Mouse (Mus musculus) embryonic facial prominence, embryonic 13.5 days (tissue): ENCODE results near the gene Dmrtc2. TPM values are rescaled to one million over a fixed set of nuclear protein-coding genes. Genes with fewer than 3 reads are reported as not detected.
A peak's percentile ranks its signal among the peaks of the same experiment; 100 is the strongest.
"Not testable (repeated sequence)": the region's sequence is repeated elsewhere in the genome, so short reads cannot be mapped to it uniquely, and the experiment has no call there.

ENCODE experiments used
- ATAC-seq: fragments of 200-750 bp; cut with Nextera tagmentation; 2 replicates; pipeline ENCODE4 v1.8.0; 2017; ENCODE audit warnings: low read depth; ENCODE audit not compliant: insufficient number of reproducible peaks, insufficient read depth, low FRiP score, low TSS enrichment
- H3K27ac ChIP-seq: fragments of 300-500 bp; sonication (generic); 2 replicates; pipeline ENCODE4 v1.5.1; 2015; ENCODE audit warnings: moderate library complexity, mild to moderate bottlenecking, inconsistent platforms
- H3K27me3 ChIP-seq: fragments of 300-500 bp; sonication (generic); 2 replicates; pipeline ENCODE4 v1.6.1; 2015; ENCODE audit warnings: mild to moderate bottlenecking, inconsistent platforms
- H3K36me3 ChIP-seq: fragments of 300-500 bp; sonication (generic); 2 replicates; pipeline ENCODE4 v1.6.1; 2015; ENCODE audit warnings: mild to moderate bottlenecking, inconsistent platforms
- H3K4me1 ChIP-seq: fragments of 300-500 bp; sonication (generic); 2 replicates; pipeline ENCODE4 v1.6.1; 2015; ENCODE audit warnings: inconsistent platforms
- H3K4me2 ChIP-seq: fragments of 300-500 bp; sonication (generic); 2 replicates; pipeline ENCODE4 v1.6.1; 2015; ENCODE audit warnings: moderate library complexity, mild to moderate bottlenecking, inconsistent platforms
- H3K4me3 ChIP-seq: fragments of 300-500 bp; sonication (generic); 2 replicates; pipeline ENCODE4 v1.5.1; 2015; ENCODE audit warnings: mild to moderate bottlenecking, inconsistent platforms
- H3K9ac ChIP-seq: fragments of 300-500 bp; sonication (generic); 2 replicates; pipeline ENCODE4 v1.6.1; 2015; ENCODE audit warnings: mild to moderate bottlenecking, inconsistent platforms
- H3K9me3 ChIP-seq: fragments of 300-500 bp; sonication (generic); 2 replicates; pipeline ENCODE4 v1.6.1; 2016; ENCODE audit warnings: inconsistent platforms
- WGBS: fragments of 180-500 bp; shearing (Covaris S2); methylation state at CpG from one replicate; pipeline ENCODE4 v1.1.7; 2015; ENCODE audit warnings: mixed read lengths; 5-methylcytosine and 5-hydroxymethylcytosine counted together
- polyA plus RNA-seq: library from polyadenylated mRNA; unstranded; fragments of >200 nt; fragmentation: Nextera tagmentation; extraction: Ambion mirVana; gene quantifications from 2 replicates; pipeline ENCODE4 v1.2.1, GENCODE M21; 2015

Gene Dmrtc2
- polyA plus RNA-seq, 1 experiment from 2014 or later, result not detected

DNA sequence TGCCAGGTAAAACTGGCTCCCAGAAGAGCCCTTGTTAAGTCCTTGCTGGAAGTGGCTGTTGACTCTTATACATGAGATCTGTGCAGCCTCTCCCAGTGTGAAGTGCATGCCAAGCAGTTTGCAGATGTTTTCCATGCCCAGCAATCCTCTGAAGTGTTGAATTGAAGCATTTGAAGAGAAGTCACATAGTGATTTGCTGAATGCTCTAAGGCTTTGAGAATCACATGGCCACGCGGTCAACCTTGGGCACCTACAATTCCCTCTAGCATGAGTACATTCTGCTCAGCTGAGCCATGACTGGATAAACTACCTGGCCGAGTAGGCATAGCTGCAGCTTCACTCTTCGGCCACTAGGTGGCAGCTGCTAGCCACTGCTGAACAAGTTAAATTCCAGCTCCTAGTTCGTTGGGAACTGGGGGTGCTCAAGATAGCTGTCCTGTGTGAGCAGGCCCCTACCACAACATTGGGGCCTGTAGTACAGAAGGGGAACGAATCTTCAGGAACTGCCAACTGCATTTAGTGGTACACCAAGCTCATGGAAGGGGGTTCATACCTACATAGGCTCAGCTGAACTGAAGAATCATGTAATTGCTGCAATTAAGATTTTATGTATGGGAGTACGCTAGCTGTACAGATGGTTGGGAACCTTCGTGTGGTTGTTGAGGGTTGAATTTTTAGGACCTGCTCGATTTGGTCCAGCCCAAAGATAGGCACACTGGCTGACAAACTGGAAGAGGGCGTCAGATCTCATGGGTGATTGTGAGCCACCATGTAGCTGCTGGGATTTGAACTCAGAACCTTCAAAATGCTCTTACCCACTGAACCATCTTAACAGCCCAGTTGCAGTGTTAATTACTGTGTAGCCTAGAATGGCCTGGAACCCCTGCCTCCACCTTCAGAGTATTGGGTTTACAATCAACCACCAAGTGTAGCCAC is 20.7 kb downstream of the Dmrtc2 start:
- no peak overlapping the region for H3K9ac ChIP-seq
- H3K4me1 ChIP-seq, result peaks cover 24% of the 10 kb centered on the region

DNA sequence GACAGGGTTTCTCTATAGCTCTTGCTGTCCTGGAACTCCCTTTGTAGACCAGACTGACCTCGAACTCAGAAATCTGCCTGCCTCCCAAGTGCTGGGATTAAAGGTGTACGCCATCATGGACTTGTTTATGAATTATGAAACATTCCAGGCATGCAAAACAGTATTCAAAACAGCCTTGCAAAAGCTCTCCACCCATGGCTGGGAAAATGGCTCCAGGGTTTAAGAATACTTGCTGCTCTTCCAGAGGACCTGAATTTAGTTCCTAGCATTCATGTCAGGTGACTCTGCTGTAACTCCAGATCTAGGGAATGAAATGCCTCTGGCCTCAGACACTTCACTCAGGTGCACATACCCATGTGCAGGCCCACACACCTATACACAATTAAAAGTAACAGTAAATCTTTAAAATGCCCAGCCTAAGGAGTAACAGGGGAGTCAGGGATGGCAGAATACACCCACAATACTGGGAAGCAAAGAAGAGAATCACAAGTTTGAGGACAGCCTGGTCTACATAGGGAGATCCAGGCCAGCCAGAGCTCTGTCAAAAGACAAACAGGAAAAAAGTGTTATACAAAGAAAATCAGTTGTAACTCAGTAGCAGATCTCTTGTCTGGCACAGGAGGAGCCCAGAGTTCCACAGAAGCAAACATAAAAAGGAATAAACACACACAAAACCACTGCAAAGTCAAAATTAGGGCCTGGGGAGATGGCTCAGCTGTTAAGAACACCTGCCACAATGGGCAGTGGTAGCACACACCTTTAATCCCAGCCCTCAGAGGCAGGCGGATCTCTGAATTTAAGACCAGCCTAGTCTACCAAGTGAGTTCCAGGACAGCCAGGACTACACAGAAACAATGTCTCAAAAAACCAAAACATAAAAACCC is 21.6 kb downstream of the Dmrtc2 start:
- no peak overlapping the region for H3K4me2 ChIP-seq
- peaks cover 49% of the 10 kb centered on the region for H3K36me3 ChIP-seq
- H3K4me1 ChIP-seq, result peaks cover 15% of the 10 kb centered on the region
- H3K9ac ChIP-seq, result no peak overlapping the region
- H3K27me3 ChIP-seq, result no peaks in the 10 kb centered on the region
- WGBS, result 62% methylated on average over 3 of the region's 3 CpGs
- no peak for ATAC-seq
- H3K4me3 ChIP-seq, result no peak overlapping the region
- H3K9me3 ChIP-seq, result no peaks in the 10 kb centered on the region
- H3K27ac ChIP-seq, result no peak overlapping the region

More for the DNA sequence above, 20.7 kb downstream of the Dmrtc2 start:
- Histone ChIP-seq H3K27me3 (no peaks in the 10 kb centered on the region), H3K4me3 (no peak overlapping the region), H3K36me3 (peaks cover 58% of the 10 kb centered on the region), H3K27ac (peak overlapping the region; percentile 35; the same call in 1 of the 2 replicates), H3K4me2 (no peak overlapping the region), H3K9me3 (no peaks in the 10 kb centered on the region)
- peak; percentile 49 for ATAC-seq
- WGBS, result 30% methylated on average over 10 of the region's 10 CpGs

DNA sequence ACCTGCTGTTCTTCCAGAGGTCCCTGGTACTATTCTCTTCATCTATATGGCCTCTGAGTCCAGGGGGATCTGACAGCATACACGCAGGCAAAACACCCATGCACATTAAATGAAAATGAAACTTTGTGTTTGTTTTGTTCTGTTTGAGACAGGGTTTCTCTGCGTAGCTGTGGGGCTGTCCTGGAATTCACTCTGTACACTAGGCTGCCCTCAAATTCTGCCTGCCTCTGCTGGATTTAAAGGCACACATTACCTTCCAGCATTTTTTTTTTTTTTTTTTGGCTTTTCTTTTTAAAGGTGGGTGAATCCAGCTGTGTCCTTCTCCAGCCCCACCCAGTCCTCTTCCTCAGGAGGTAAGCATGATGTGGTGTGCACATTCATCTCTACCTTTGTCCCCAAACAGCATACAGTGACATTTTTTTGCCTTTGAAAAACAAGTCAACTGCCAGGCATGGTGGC is 22.3 kb downstream of the Dmrtc2 start:
- 66% methylated on average over 2 of the region's 2 CpGs for WGBS
- no peak overlapping the region for H3K27ac ChIP-seq
- ATAC-seq, result no peak
- no peak overlapping the region for H3K9ac ChIP-seq
- H3K4me3 ChIP-seq, result no peak overlapping the region
- H3K9me3 ChIP-seq, result no peaks in the 10 kb centered on the region
- H3K27me3 ChIP-seq, result no peaks in the 10 kb centered on the region
- H3K4me1 ChIP-seq, result peaks cover 8% of the 10 kb centered on the region
- H3K36me3 ChIP-seq, result peaks cover 42% of the 10 kb centered on the region
- no peak overlapping the region for H3K4me2 ChIP-seq

DNA sequence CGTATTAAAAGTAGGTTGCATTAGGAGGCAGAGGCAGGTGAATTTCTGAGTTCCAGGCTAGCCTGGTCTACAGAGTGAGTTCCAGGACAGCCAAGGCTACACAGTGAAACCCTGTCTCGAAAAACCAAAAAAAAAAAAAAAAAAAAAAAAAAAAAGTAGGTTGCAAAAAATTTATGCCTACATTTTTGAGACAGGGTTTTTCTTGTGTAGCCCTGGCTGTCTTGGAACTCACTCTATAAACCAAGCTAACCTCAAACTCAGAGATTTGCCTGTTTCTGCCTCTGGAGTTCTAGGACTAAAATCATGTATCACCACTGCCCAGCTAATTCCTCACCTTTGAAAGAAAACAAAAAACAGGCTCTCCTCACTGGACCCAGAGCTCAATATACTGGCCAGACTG is 25.9 kb downstream of the Dmrtc2 start:
- not testable (repeated sequence) for H3K9ac ChIP-seq, ATAC-seq, H3K27me3 ChIP-seq, H3K4me2 ChIP-seq, H3K9me3 ChIP-seq, H3K4me3 ChIP-seq, H3K27ac ChIP-seq, H3K36me3 ChIP-seq, H3K4me1 ChIP-seq
- WGBS, result 83% methylated on average over 2 of the region's 2 CpGs

DNA sequence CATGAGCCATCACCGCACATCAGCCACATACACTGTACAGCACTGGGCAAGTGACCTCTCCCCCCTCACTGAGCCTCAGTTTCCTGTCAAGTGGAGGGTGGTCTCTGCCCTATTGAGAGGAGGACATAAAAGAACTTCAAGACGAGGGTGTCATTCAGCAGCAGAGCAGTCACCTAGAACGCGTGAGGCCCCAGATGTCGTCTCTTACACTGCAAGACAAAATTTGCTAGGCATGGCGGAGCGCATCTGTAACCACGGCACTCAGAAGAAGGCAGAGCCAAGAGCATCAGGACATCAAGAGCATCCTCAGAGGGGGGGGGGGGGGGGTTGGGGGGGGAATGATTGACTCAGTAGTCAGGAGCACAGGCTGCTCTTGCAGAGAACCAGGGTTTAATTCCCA is 26.4 kb downstream of the Dmrtc2 start:
- no peaks in the 10 kb centered on the region for H3K9me3 ChIP-seq
- H3K36me3 ChIP-seq, result 0 out of 2 replicates have a peak, but pooled peaks cover 1% of the 10 kb centered on the region
- no peak for ATAC-seq
- H3K27me3 ChIP-seq, result no peaks in the 10 kb centered on the region
- H3K9ac ChIP-seq, result no peak overlapping the region
- H3K4me2 ChIP-seq, result no peak overlapping the region
- H3K4me1 ChIP-seq, result no peaks in the 10 kb centered on the region
- 84% methylated on average over 8 of the region's 8 CpGs for WGBS
- H3K27ac ChIP-seq, result no peak overlapping the region
- no peak overlapping the region for H3K4me3 ChIP-seq

DNA sequence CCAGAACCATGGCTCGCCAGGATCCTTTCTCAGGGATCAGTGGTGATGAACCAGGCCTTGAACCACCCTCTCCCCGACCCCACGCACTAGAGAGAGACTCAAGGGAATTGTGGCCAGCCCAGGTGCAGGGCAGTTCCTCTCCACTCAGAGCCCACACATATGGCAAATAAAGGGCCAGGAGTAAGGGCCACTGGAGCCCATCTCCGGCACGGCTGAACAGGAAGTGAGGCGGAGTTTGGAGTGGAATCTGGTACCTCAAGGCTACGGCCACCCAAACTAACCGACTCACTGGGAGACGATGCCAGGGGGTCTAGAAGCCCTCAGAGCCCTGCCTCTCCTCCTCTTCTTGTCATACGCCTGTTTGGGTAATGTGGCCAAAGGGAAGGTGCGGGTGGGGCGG is 27.4 kb downstream of the Dmrtc2 start, which contains the start of gene Cd79a:
TSS of gene Cd79a (plus strand) at position 158 of the 400 bp plus-strand sequence.
- 0 out of 2 replicates have a peak within 1 kb of the TSS, but pooled peaks have one; percentile 16 for H3K9ac ChIP-seq
- H3K4me1 ChIP-seq, result peaks cover 3% of the 10 kb centered on the region; the same call in 1 of the 2 replicates
- no peaks in the 10 kb centered on the region for H3K27me3 ChIP-seq
- no peak within 1 kb of the TSS for H3K27ac ChIP-seq
- no peak for ATAC-seq
- 57% methylated on average over 12 of the region's 12 CpGs for WGBS
- no peak within 1 kb of the TSS for H3K4me3 ChIP-seq
- H3K36me3 ChIP-seq, result no peaks in the 10 kb centered on the region
- no peak within 1 kb of the TSS for H3K4me2 ChIP-seq
- no peaks in the 10 kb centered on the region for H3K9me3 ChIP-seq

DNA sequence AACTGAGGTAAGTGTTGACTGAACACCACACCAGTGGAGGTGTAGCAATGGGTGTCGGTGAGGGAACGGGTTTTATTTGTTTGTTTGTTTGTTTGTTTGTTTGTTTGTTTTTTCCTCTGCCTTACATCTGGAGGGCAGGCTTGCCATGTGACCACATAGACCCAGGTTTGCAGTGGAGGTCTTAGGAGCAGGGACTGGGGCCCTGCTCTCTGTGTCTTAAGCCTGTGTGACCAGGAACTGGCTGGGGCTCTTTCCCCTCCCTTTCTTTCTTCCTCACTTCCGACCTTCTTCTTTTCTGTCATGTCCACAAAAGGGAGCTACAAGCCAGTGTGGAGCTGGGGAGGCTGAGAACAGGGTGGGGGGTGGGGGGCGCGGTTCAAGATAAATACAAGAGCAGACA is 28.1 kb downstream of the Dmrtc2 start:
- Histone ChIP-seq H3K27me3 (no peaks in the 10 kb centered on the region), H3K27ac (no peak overlapping the region), H3K9me3 (no peaks in the 10 kb centered on the region), H3K36me3 (no peaks in the 10 kb centered on the region), H3K4me3 (no peak overlapping the region), H3K4me2 (no peak overlapping the region), H3K4me1 (peaks cover 7% of the 10 kb centered on the region; the same call in 1 of the 2 replicates), H3K9ac (no peak overlapping the region)
- no peak for ATAC-seq
- WGBS, result 76% methylated on average over 5 of the region's 5 CpGs

DNA sequence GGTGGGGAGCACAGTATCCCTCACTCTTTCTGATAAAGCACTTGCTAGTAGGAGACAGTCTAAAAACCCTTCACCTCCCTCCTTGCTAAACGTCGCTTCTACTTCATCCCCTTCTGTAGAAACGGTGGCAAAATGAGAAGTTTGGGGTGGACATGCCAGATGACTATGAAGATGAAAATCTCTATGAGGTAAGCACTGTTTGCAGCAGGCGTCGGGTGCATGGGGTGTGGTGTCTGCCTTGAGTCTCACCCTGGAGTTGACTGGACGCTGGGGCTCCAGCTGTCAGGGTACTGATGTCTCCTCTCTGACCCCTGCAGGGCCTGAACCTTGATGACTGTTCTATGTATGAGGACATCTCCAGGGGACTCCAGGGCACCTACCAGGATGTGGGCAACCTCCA is 31.3 kb downstream of the Dmrtc2 start:
- no peak overlapping the region for H3K4me2 ChIP-seq
- peaks cover 28% of the 10 kb centered on the region for H3K4me1 ChIP-seq
- ATAC-seq, result no peak
- H3K27me3 ChIP-seq, result no peaks in the 10 kb centered on the region
- H3K9me3 ChIP-seq, result no peaks in the 10 kb centered on the region
- H3K27ac ChIP-seq, result no peak overlapping the region
- 86% methylated on average over 6 of the region's 6 CpGs for WGBS
- no peaks in the 10 kb centered on the region for H3K36me3 ChIP-seq
- no peak overlapping the region for H3K9ac ChIP-seq
- no peak overlapping the region for H3K4me3 ChIP-seq

DNA sequence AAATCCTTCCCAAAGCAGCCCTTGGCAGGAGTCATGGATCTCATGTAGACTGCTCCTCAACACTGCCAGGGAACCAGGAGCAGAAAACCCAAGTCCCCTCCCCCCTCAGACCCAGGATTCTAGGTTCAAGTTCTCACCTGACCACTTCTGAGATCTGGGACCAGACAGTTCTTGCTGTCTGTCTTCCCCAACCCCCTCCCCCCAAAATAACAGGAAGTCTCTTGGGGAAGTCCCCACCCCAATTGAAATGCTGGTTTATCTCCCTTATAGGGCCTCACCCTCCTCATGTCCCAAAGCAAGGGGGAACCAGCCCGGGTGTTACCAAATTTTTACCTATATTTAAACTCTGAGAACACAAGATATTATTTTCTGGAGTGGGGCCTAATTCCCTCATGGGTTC is 32.0 kb downstream of the Dmrtc2 start:
- WGBS, result 62% methylated on average over 1 of the region's 1 CpGs
- no peaks in the 10 kb centered on the region for H3K36me3 ChIP-seq
- H3K9me3 ChIP-seq, result no peaks in the 10 kb centered on the region
- no peak for ATAC-seq
- peak overlapping the region; percentile 87 for H3K27ac ChIP-seq
- H3K4me2 ChIP-seq, result peak overlapping the region; percentile 76
- H3K27me3 ChIP-seq, result no peaks in the 10 kb centered on the region
- peaks cover 36% of the 10 kb centered on the region for H3K4me1 ChIP-seq
- H3K9ac ChIP-seq, result peak overlapping the region; percentile 84; the same call in 1 of the 2 replicates
- no peak overlapping the region; the same call in 1 of the 2 replicates for H3K4me3 ChIP-seq

DNA sequence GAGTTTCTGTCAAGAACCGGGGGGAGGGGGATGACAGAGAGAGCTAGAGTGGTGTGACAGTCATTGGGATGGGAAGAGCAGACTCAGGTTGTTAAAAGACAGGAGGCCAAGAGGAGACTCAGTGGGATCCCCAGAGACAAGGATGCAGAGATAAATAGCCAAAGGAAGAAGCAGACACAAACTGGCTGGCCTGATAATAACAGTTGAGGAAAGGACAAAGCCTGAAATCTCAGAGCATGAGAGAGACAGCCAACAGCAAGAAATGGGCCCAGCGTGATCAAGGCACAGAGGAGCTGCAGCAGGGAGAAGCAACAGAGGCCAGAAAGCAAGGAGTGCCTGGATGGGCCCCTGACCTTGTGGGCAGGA is 32.4 kb downstream of the Dmrtc2 start:
- Histone ChIP-seq H3K9me3 (no peaks in the 10 kb centered on the region), H3K9ac (peak overlapping the region; percentile 84), H3K27ac (peak overlapping the region; percentile 87), H3K36me3 (no peaks in the 10 kb centered on the region), H3K4me2 (peak overlapping the region; percentile 76), H3K4me1 (peaks cover 40% of the 10 kb centered on the region), H3K4me3 (peak overlapping the region; percentile 81), H3K27me3 (no peaks in the 10 kb centered on the region)
- ATAC-seq, result no peak
- WGBS, result 55% methylated on average over 2 of the region's 2 CpGs

DNA sequence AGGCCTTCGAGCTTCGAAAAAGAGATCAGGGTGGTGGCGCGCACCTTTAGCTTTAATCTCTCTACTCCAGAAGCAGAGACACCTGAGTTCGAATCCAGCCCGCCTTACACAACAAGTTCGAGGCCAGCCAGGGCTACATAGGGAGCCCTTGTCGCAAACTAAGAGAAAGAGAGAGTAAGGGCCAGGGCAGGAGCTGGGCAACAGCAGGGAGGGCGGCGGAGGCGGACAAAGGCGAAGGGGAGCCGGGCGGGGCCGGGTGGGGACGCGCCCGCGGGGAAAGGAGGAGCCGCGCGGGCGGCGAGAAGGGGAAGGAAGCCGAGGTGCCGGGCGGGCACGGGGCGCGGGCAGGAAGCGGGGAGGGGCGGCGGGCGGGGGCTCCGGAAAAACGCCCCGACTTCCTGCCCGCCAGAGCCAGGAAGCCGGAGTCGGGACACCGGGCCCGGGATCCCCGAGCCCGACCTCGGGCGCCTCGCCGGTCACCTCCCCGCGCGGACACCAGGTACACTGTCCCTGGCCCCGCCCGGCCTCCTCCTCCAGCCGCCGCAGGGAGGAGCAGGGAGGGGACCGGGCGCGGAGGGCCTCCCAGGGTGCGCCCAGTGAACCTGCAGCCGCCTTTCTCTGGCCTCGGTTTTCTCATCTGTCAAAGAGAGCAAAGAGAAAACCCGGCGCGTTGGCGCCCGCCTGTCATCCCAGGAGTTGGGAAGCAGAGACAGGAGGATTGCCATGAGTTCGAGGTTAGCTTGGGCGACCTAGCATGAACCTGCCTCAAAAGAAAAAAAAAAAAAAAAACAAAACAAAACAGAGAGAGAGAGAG is 33.0 kb downstream of the Dmrtc2 start, which contains the start of gene Arhgef1:
TSS of gene Arhgef1 (plus strand) at position 283 of the 814 bp plus-strand sequence.
- WGBS, result 6% methylated on average over 48 of the region's 68 CpGs
- H3K9ac ChIP-seq, result peak within 1 kb of the TSS; percentile 84
- peaks cover 46% of the 10 kb centered on the region for H3K4me1 ChIP-seq
- 0 out of 2 replicates have a peak, but pooled peaks cover 4% of the 10 kb centered on the region for H3K36me3 ChIP-seq
- H3K27me3 ChIP-seq, result no peaks in the 10 kb centered on the region
- peak within 1 kb of the TSS; percentile 76 for H3K4me2 ChIP-seq
- H3K4me3 ChIP-seq, result peak within 1 kb of the TSS; percentile 81
- H3K9me3 ChIP-seq, result no peaks in the 10 kb centered on the region
- ATAC-seq, result no peak
- peak within 1 kb of the TSS; percentile 87 for H3K27ac ChIP-seq
